Mouse (Mus musculus): Measurements from ENCODE around the gene Gnat1. TPM values are rescaled to one million over a fixed set of nuclear protein-coding genes. Genes with fewer than 3 reads are reported as not detected.

The Gnat1 gene
- polyA plus RNA-seq, 1 experiment: not detected

DNA sequence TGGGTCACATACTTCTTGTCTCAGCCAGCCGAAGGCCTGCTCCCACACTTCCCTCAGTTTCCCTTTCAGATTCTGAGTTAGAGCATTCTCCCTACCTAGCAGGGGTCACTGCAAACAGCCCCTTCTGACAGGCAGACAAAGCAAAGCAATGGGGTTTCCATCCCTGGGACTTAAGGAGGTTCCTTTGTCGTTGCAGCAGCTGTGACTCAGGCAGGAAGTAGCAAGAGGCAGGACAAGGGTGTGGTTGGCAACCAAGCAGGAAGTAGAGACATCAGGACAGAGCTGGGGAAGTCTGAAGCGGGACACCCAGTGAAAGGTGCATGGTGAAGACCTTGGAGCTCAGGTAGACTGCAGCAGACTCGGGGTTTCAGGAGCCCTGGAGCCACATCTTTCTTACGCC lies 55.0 kb downstream of the Gnat1 start:
- Histone ChIP-seq H3K27ac (ENCODE audit: insufficient read depth, low read length) (peak overlapping the region; percentile 77), H3K4me3 (ENCODE audit: extremely low read depth, insufficient read depth, insufficient read length) (no peak overlapping the region; the same call in 1 of the 2 replicates), H3K36me3 (ENCODE audit: control insufficient read depth, insufficient read depth, low read length) (peaks cover 22% of the 10 kb centered on the region), H3K27me3 (ENCODE audit: control insufficient read depth, insufficient read depth, low read length) (no peaks in the 10 kb centered on the region), H3K4me1 (ENCODE audit: control insufficient read depth, insufficient read depth, insufficient read length) (peaks cover 53% of the 10 kb centered on the region; the same call in 1 of the 2 replicates)
- no peak for DNase-seq (ENCODE audit: low read depth in 1 of 2, low spot score in 2 of 2)
- TF ChIP-seq POLR2A (IDR thresholded peaks at IDR 0.05; ENCODE audit: low read depth, low read length): no peak
- TF ChIP-seq CTCF (IDR thresholded peaks at IDR 0.05; ENCODE audit: extremely low read depth, insufficient read depth, insufficient read length, insufficient replicate concordance): no peak
- 22% methylated on average over 5 of the region's 5 CpGs for WGBS

Other genes with a start within 250 kb of the Gnat1 start
- 28.6 and 33.4 TPM in 2 replicates for gene Tmem115, start 145.8 kb downstream of the Gnat1 start, polyA plus RNA-seq (2012; rRNA removed)
- 33.1 and 42.8 TPM in 2 replicates for gene Cyb561d2, start 137.5 kb downstream of the Gnat1 start, polyA plus RNA-seq (2012; rRNA removed)
- gene Nprl2, start 137.5 kb downstream of the Gnat1 start, polyA plus RNA-seq (2012; rRNA removed): 24.4 and 26.3 TPM in 2 replicates
- 0.84 and 0.88 TPM in 2 replicates for gene Zmynd10, start 132.4 kb downstream of the Gnat1 start, polyA plus RNA-seq (2012; rRNA removed)
- 20.9 and 23.5 TPM in 2 replicates for gene Rassf1, start 128.2 kb downstream of the Gnat1 start, polyA plus RNA-seq (2012; rRNA removed)
- gene Tusc2, start 116.5 kb downstream of the Gnat1 start, polyA plus RNA-seq (2012; rRNA removed): 32.5 and 49.1 TPM in 2 replicates
- gene Hyal2, start 111.8 kb downstream of the Gnat1 start, polyA plus RNA-seq (2012; rRNA removed): 38.1 and 44.3 TPM in 2 replicates
- 3.2 and 3.7 TPM in 2 replicates for gene Hyal1, start 102.8 kb downstream of the Gnat1 start, polyA plus RNA-seq (2012; rRNA removed)
- 34.1 and 36.8 TPM in 2 replicates for gene Naa80, start 100.8 kb downstream of the Gnat1 start, polyA plus RNA-seq (2012; rRNA removed)
- 0.54 and 1.00 TPM in 2 replicates for gene Hyal3, start 98.9 kb downstream of the Gnat1 start, polyA plus RNA-seq (2012; rRNA removed)
- 71.2 and 78.3 TPM in 2 replicates for gene Ifrd2, start 92.1 kb downstream of the Gnat1 start, polyA plus RNA-seq (2012; rRNA removed)
- 3.3 TPM in 2 replicates for gene Sema3b, start 70.5 kb downstream of the Gnat1 start, polyA plus RNA-seq (2012; rRNA removed)
- gene Gnai2, start 44.3 kb downstream of the Gnat1 start, polyA plus RNA-seq (2012; rRNA removed): 752 and 1,030 TPM in 2 replicates
- gene Slc38a3, start 10.2 kb downstream of the Gnat1 start, polyA plus RNA-seq (2012; rRNA removed): 10.6 and 13.9 TPM in 2 replicates
- 61.1 and 61.6 TPM in 2 replicates for gene Sema3f, start 30.8 kb upstream of the Gnat1 start, polyA plus RNA-seq (2012; rRNA removed)
- 70.3 and 76.0 TPM in 2 replicates for gene Rbm5, start 91.3 kb upstream of the Gnat1 start, polyA plus RNA-seq (2012; rRNA removed)
- 10.2 and 12.4 TPM in 2 replicates for gene Rbm6, start 193.5 kb upstream of the Gnat1 start, polyA plus RNA-seq (2012; rRNA removed)
- 23.4 and 29.3 TPM in 2 replicates for gene Mon1a, start 208.4 kb upstream of the Gnat1 start, polyA plus RNA-seq (2012; rRNA removed)
- 1.8 and 2.7 TPM in 2 replicates for gene Mst1r, start 227.2 kb upstream of the Gnat1 start, polyA plus RNA-seq (2012; rRNA removed)
- gene Actl11, start 248.8 kb upstream of the Gnat1 start, polyA plus RNA-seq (2012; rRNA removed): not detected in 2 replicates

Measured in spleen, adult 2 months (tissue).